Mouse (Mus musculus): ENCODE measurements around the gene Cltc.
"Not testable (repeated sequence)": the region's sequence is repeated elsewhere in the genome, so short reads cannot be mapped to it uniquely, and the experiment has no call there.

The Cltc gene

GRCm38 (mm10) chr11:86757480-86758371, at the start of gene Cltc:
TSS of gene Cltc (minus strand) at chr11:86757565.
- peak; percentile 98 for DNase-seq (ENCODE audit: low spot score in 2 of 2)

GRCm38 (mm10) chr11:86807001-86807477, 49.7 kb upstream of the Cltc start:
- peak; percentile 46 to 63 for DNase-seq (ENCODE audit: low spot score in 2 of 2)

GRCm38 (mm10) chr11:86794161-86794560, 36.8 kb upstream of the Cltc start:
- DNase-seq (ENCODE audit: low spot score in 2 of 2) = no peak

- DNase-seq (ENCODE audit: low spot score in 2 of 2) = not testable (repeated sequence)
Observed at GRCm38 (mm10) chr11:86787436-86787835, 30.1 kb upstream of the Cltc start.

- DNase-seq (ENCODE audit: low spot score in 2 of 2) = no peak
Observed at GRCm38 (mm10) chr11:86785767-86786166, 28.4 kb upstream of the Cltc start.

- DNase-seq (ENCODE audit: low spot score in 2 of 2) = no peak
Observed at GRCm38 (mm10) chr11:86769884-86770283, 12.5 kb upstream of the Cltc start.

GRCm38 (mm10) chr11:86764501-86764900, 7.1 kb upstream of the Cltc start:
- DNase-seq (ENCODE audit: low spot score in 2 of 2) = no peak

- DNase-seq (ENCODE audit: low spot score in 2 of 2) = not testable (repeated sequence)
Observed at GRCm38 (mm10) chr11:86763127-86763526, 5.8 kb upstream of the Cltc start.

- no peak for DNase-seq (ENCODE audit: low spot score in 2 of 2)
Observed at GRCm38 (mm10) chr11:86760357-86760756, 3.0 kb upstream of the Cltc start.

GRCm38 (mm10) chr11:86759886-86760285, 2.5 kb upstream of the Cltc start:
- DNase-seq (ENCODE audit: low spot score in 2 of 2) = no peak

- no peak for DNase-seq (ENCODE audit: low spot score in 2 of 2)
Observed at GRCm38 (mm10) chr11:86759226-86759625, 1.9 kb upstream of the Cltc start.

- no peak for DNase-seq (ENCODE audit: low spot score in 2 of 2)
Observed at GRCm38 (mm10) chr11:86758559-86758958, 1.2 kb upstream of the Cltc start.

- no peak for DNase-seq (ENCODE audit: low spot score in 2 of 2)
Observed at GRCm38 (mm10) chr11:86757142-86757479, 254 bp downstream of the Cltc start.

GRCm38 (mm10) chr11:86756156-86757141, 916 bp downstream of the Cltc start:
- DNase-seq (ENCODE audit: low spot score in 2 of 2) = peak; percentile 11 to 26

- DNase-seq (ENCODE audit: low spot score in 2 of 2) = no peak
Observed at GRCm38 (mm10) chr11:86752404-86752803, 5.0 kb downstream of the Cltc start.

GRCm38 (mm10) chr11:86751010-86751409, 6.4 kb downstream of the Cltc start:
- no peak for DNase-seq (ENCODE audit: low spot score in 2 of 2)

GRCm38 (mm10) chr11:86749776-86750423, 7.5 kb downstream of the Cltc start:
- no peak for DNase-seq (ENCODE audit: low spot score in 2 of 2)

GRCm38 (mm10) chr11:86745634-86746404, 11.5 kb downstream of the Cltc start:
- no peak for DNase-seq (ENCODE audit: low spot score in 2 of 2)

- no peak for DNase-seq (ENCODE audit: low spot score in 2 of 2)
Observed at GRCm38 (mm10) chr11:86742605-86743004, 14.8 kb downstream of the Cltc start.

GRCm38 (mm10) chr11:86741505-86741904, 15.9 kb downstream of the Cltc start:
- DNase-seq (ENCODE audit: low spot score in 2 of 2) = no peak

- no peak for DNase-seq (ENCODE audit: low spot score in 2 of 2)
Observed at GRCm38 (mm10) chr11:86739470-86739869, 17.9 kb downstream of the Cltc start.

Measured in frontal cortex, postnatal 36 days (tissue).